Mouse (Mus musculus) midbrain, postnatal 0 days (tissue): ENCODE measurements around the gene Rbm33. TPM values are rescaled to one million over a fixed set of nuclear protein-coding genes. Genes with fewer than 3 reads are reported as not detected.

Experiments used
- ATAC-seq: fragments of 200-750 bp; cut with Nextera tagmentation; 2 replicates; pipeline ENCODE4 v1.8.0; 2017; ENCODE audit warnings: moderate number of reproducible peaks, mild to moderate bottlenecking, moderate TSS enrichment, moderate library complexity; ENCODE audit not compliant: low FRiP score
- DNase-seq: peaks from one replicate; pipeline ENCODE4 v3.0.0-alpha.2; 2015; ENCODE audit warnings: low spot score
- H3K27ac ChIP-seq: fragments of 300-500 bp; sonication (generic); 2 replicates; pipeline ENCODE4 v1.5.1; 2014; ENCODE audit warnings: low read depth, mild to moderate bottlenecking, low read length, mixed read lengths
- H3K27me3 ChIP-seq: fragments of 300-500 bp; sonication (generic); 2 replicates; pipeline ENCODE4 v1.6.1; 2014; ENCODE audit warnings: low read length, control low read depth, mixed read lengths; ENCODE audit not compliant: insufficient read depth
- H3K36me3 ChIP-seq: fragments of 300-500 bp; sonication (generic); 2 replicates; pipeline ENCODE4 v1.6.1; 2014; ENCODE audit warnings: low read length, control low read depth, mixed read lengths; ENCODE audit not compliant: insufficient read depth
- H3K4me1 ChIP-seq: fragments of 300-500 bp; sonication (generic); 2 replicates; pipeline ENCODE4 v1.6.1; 2014; ENCODE audit warnings: mild to moderate bottlenecking, control low read depth, antibody characterized with exemption, low read length, mixed read lengths; ENCODE audit not compliant: insufficient read depth
- H3K4me2 ChIP-seq: fragments of 300-500 bp; sonication (generic); 2 replicates; pipeline ENCODE4 v1.6.1; 2014; ENCODE audit warnings: low read depth, mild to moderate bottlenecking, low read length, mixed read lengths; ENCODE audit not compliant: poor library complexity, severe bottlenecking
- H3K4me3 ChIP-seq: fragments of 300-500 bp; sonication (generic); 2 replicates; pipeline ENCODE4 v1.5.1; 2014; ENCODE audit warnings: low read depth, mild to moderate bottlenecking, low read length, moderate library complexity
- H3K9ac ChIP-seq: fragments of 300-500 bp; sonication (generic); replicated peaks from 2 replicates; pipeline ENCODE4 v1.6.1; 2014; ENCODE audit warnings: mild to moderate bottlenecking, low read length, moderate library complexity, mixed read lengths; ENCODE audit not compliant: poor library complexity, severe bottlenecking
- H3K9me3 ChIP-seq: fragments of 300-500 bp; sonication (generic); 2 replicates; pipeline ENCODE4 v1.6.1; 2016; ENCODE audit warnings: low read length, control low read depth
- CTCF ChIP-seq: IDR thresholded peaks from 2 replicates; pipeline ENCODE4 v1.5.1; 2016; ENCODE audit warnings: antibody characterized with exemption, mild to moderate bottlenecking
- WGBS: fragments of 180-500 bp; shearing (Covaris S2); extraction: QIAGEN DNeasy Blood & Tissue Kit; methylation state at CpG from one replicate; pipeline ENCODE4 v1.1.7; 2014; 5-methylcytosine and 5-hydroxymethylcytosine counted together
- polyA plus RNA-seq: library from polyadenylated mRNA; unstranded; fragments of >200 nt; fragmentation: Nextera tagmentation; extraction: Ambion mirVana; gene quantifications from 2 replicates; pipeline ENCODE4 v1.2.1, GENCODE M21; 2015
- total RNA-seq: library from RNA; depleted of rRNA; stranded (reverse); fragments of >200 nt; gene quantifications from 2 replicates; pipeline ENCODE4 v1.2.3, GENCODE M21; 2014

Rbm33 gene
- total and polyA plus RNA-seq, 2 experiments from 2014 or later, result 13.8 to 31.6 TPM

DNA sequence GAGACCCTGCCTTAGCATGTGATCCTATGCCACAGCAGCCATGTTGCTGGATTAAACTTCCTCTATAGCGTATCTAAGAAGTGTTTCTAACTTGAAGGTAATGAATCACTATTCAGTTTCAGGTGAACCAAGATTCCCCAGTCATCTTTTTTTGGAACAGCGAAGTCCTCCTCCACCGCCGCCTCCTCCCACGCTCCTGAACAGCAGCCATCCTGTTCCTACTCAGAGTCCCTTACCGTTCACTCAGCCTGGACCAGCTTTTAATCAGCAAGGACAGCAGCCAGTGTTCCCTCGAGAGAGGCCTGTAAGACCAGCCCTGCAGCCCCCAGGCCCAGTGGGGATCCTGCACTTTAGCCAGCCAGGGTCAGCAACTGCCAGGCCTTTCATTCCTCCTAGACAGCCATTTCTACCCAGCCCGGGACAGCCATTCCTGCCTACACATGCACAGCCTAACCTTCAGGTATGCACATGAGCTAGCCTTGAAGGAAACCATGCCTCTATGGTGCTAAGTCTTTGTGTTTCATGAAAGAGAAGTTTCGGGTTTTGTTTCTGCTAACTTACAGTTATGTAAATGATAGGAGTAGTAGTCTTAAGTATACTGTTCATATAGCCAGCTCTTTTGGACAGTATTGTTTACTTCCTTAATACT, 70.7 kb downstream of the Rbm33 start:
- no peak overlapping the region for H3K27ac ChIP-seq
- DNase-seq (no peak), ATAC-seq (0 out of 2 replicates have a peak, but pooled peaks have one; percentile 20)
- 83% methylated on average over 9 of the region's 9 CpGs for WGBS
- H3K4me3 ChIP-seq, result no peak overlapping the region
- no peaks in the 10 kb centered on the region for H3K27me3 ChIP-seq
- no peaks in the 10 kb centered on the region for H3K4me1 ChIP-seq
- no peaks in the 10 kb centered on the region for H3K9me3 ChIP-seq
- TF ChIP-seq CTCF, result no peak
- H3K4me2 ChIP-seq, result no peak overlapping the region
- peaks cover 38% of the 10 kb centered on the region for H3K36me3 ChIP-seq
- H3K9ac ChIP-seq, result no peak overlapping the region

GRCm38 (mm10) chr5:28388184-28388583, 71.3 kb downstream of the Rbm33 start:
- Histone ChIP-seq H3K4me3 (no peak overlapping the region), H3K36me3 (peaks cover 38% of the 10 kb centered on the region), H3K4me1 (no peaks in the 10 kb centered on the region), H3K27me3 (no peaks in the 10 kb centered on the region), H3K4me2 (no peak overlapping the region), H3K9me3 (no peaks in the 10 kb centered on the region), H3K9ac (no peak overlapping the region), H3K27ac (no peak overlapping the region)
- ATAC-seq (no peak), DNase-seq (peak; percentile 82)
- 43% methylated on average over 3 of the region's 3 CpGs for WGBS
- peak; percentile 89 for TF ChIP-seq CTCF

DNA sequence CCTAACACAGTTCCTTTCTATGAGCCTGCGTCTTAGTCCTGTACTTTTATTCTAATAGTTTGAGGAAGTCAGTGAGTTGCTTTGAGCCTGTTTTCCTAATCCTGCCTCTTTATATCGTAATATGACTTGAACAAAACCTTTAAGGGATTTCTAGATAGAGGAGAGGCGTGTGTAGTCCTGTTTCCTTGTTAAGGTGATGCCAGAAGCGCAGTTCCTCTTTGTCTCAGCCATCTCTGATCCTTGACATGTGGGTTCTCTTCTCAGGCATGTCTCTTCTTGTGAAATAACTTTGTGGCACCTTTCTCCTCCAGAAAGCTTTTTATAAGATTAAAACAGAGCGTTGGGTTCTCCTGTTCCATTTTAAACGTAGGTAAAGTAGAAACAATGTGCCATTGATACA, 73.3 kb downstream of the Rbm33 start:
- WGBS, result 94% methylated on average over 6 of the region's 6 CpGs
- no peaks in the 10 kb centered on the region for H3K4me1 ChIP-seq
- no peak overlapping the region for H3K9ac ChIP-seq
- no peak overlapping the region for H3K4me3 ChIP-seq
- H3K36me3 ChIP-seq, result peaks cover 49% of the 10 kb centered on the region
- H3K4me2 ChIP-seq, result no peak overlapping the region
- no peaks in the 10 kb centered on the region for H3K9me3 ChIP-seq
- DNase-seq (no peak), ATAC-seq (no peak)
- no peak overlapping the region for H3K27ac ChIP-seq
- no peaks in the 10 kb centered on the region for H3K27me3 ChIP-seq
- no peak for TF ChIP-seq CTCF

DNA sequence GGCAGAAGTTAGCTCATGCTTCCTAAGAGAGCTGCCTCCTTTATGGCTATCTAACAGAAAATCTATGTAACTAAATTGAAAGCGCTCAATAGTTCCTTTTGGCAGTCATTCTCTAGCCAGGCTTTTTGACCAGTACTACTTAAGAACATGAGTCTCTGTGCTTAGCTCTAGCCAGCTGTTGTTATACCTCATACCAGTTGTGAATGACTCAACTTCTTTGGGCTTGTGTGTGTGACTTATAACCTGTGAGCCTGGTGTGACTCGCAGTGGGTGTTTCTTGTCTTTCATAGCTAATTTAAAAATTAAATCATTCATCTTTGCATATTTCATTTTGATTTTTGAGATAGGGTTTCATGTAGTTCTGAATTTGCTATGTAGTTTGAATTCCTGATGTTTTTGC, 80.4 kb downstream of the Rbm33 start:
- H3K4me2 ChIP-seq, result no peak overlapping the region
- H3K27me3 ChIP-seq, result no peaks in the 10 kb centered on the region
- WGBS, result 100% methylated on average over 2 of the region's 2 CpGs
- no peak overlapping the region for H3K9ac ChIP-seq
- H3K4me3 ChIP-seq, result no peak overlapping the region
- DNase-seq (no peak), ATAC-seq (no peak)
- peaks cover 15% of the 10 kb centered on the region for H3K36me3 ChIP-seq
- no peak overlapping the region for H3K27ac ChIP-seq
- H3K4me1 ChIP-seq, result no peaks in the 10 kb centered on the region
- no peaks in the 10 kb centered on the region for H3K9me3 ChIP-seq
- TF ChIP-seq CTCF, result no peak

GRCm38 (mm10) chr5:28398736-28399135, 81.8 kb downstream of the Rbm33 start:
- ATAC-seq, result no peak
- Histone ChIP-seq H3K4me1 (peaks cover 4% of the 10 kb centered on the region; the same call in 1 of the 2 replicates), H3K36me3 (peaks cover 15% of the 10 kb centered on the region), H3K4me2 (no peak overlapping the region), H3K9ac (no peak overlapping the region), H3K4me3 (no peak overlapping the region), H3K27me3 (no peaks in the 10 kb centered on the region), H3K27ac (no peak overlapping the region), H3K9me3 (no peaks in the 10 kb centered on the region)
- 86% methylated on average over 3 of the region's 3 CpGs for WGBS
- DNase-seq, result no peak
- TF ChIP-seq CTCF, result no peak

- DNase-seq (no peak), ATAC-seq (no peak)
- H3K9ac ChIP-seq, result no peak overlapping the region
- peaks cover 4% of the 10 kb centered on the region; the same call in 1 of the 2 replicates for H3K4me1 ChIP-seq
- no peak overlapping the region for H3K4me2 ChIP-seq
- H3K27ac ChIP-seq, result no peak overlapping the region
- no peak overlapping the region for H3K4me3 ChIP-seq
- WGBS, result 86% methylated on average over 2 of the region's 2 CpGs
- no peak for TF ChIP-seq CTCF
- no peaks in the 10 kb centered on the region for H3K27me3 ChIP-seq
- H3K36me3 ChIP-seq, result peaks cover 6% of the 10 kb centered on the region; the same call in 1 of the 2 replicates
- H3K9me3 ChIP-seq, result no peaks in the 10 kb centered on the region
These were observed 82.7 kb downstream of the Rbm33 start for GRCm38 (mm10) chr5:28399451-28400115.
